ENCODE assay signal across 21 mouse cellular contexts in genomic region chr9:52165076-52165705, GRCm38 (mm10). TPM values are rescaled to one million over a fixed set of nuclear protein-coding genes. Genes with fewer than 3 reads are reported as not detected.
DNase-seq lines count a peak whose midpoint lies in the region; ATAC-seq and TF ChIP-seq lines count a peak whose summit lies in the region.
"Had no signal": no experiment of that assay in that cellular context is flagged by ENCODE, and none has a peak within 500 bp of the region (broad histone marks: within the 10 kb centered on the region; RNA-seq: fewer than 3 reads in every experiment).

No protein-coding gene starts in this region.

- no peaks in the 10 kb centered on the region for H3K36me3 ChIP-seq in forebrain, postnatal 0 days (ENCODE audit: insufficient read depth)
- H3K36me3 ChIP-seq in forebrain, embryonic 11.5 days (ENCODE audit: control insufficient read depth, insufficient read depth, low read length): no peaks in the 10 kb centered on the region
- H3K36me3 ChIP-seq in liver, adult 2 months (ENCODE audit: control insufficient read depth, insufficient read depth, low read length): no peaks in the 10 kb centered on the region
- no peaks in the 10 kb centered on the region for H3K36me3 ChIP-seq in liver, embryonic 11.5 days (ENCODE audit: control insufficient read depth, insufficient read depth, low read length)
- H3K36me3 ChIP-seq in lung, postnatal 0 days (ENCODE audit: insufficient read depth, low read length): no peaks in the 10 kb centered on the region
- H3K36me3 ChIP-seq: embryonic facial prominence, embryonic 15.5 days; intestine, embryonic 15.5 days; liver, embryonic 13.5 days had no signal

- no peak for TF ChIP-seq EP300 in lung, postnatal 0 days (IDR thresholded peaks at IDR 0.05)

- DNase-seq in forebrain, postnatal 0 days: no peak
- no peak for DNase-seq in forebrain, embryonic 11.5 days (ENCODE audit: low spot score)
- peak; percentile 64 for DNase-seq in liver, adult 2 months (ENCODE audit: extremely low read depth, low read depth, low spot score)
- DNase-seq in liver, embryonic 11.5 days (ENCODE audit: low spot score): no peak
- peak; percentile 67 for DNase-seq in kidney, adult 9 months
- DNase-seq in kidney, postnatal 4 days: peak; percentile 29 to 39
- DNase-seq in lung, postnatal 0 days (ENCODE audit: low spot score): no peak
- DNase-seq: cerebellum, adult 2 months; gastrocnemius, adult 2 months; heart, postnatal 4 days; layer of hippocampus, postnatal 36 days; liver, embryonic 13.5 days; lung, embryonic 14.5 days; thymus, postnatal 14 days had no signal

- peaks cover 11% of the 10 kb centered on the region; the same call in 1 of the 2 replicates for H3K4me1 ChIP-seq in forebrain, postnatal 0 days (ENCODE audit: insufficient read depth)
- 0 out of 2 replicates have a peak, but pooled peaks cover 2% of the 10 kb centered on the region for H3K4me1 ChIP-seq in forebrain, embryonic 11.5 days (replicated peaks; ENCODE audit: control insufficient read depth, insufficient read depth, low read length)
- peaks cover 15% of the 10 kb centered on the region; the same call in 1 of the 2 replicates for H3K4me1 ChIP-seq in liver, adult 2 months (ENCODE audit: control insufficient read depth, insufficient read depth, low read length)
- peaks cover 8% of the 10 kb centered on the region for H3K4me1 ChIP-seq in liver, embryonic 11.5 days (replicated peaks; ENCODE audit: control insufficient read depth, insufficient read depth, low read length)
- H3K4me1 ChIP-seq in lung, postnatal 0 days (ENCODE audit: insufficient read depth, low read depth, low read length): peaks cover 6% of the 10 kb centered on the region; the same call in 1 of the 2 replicates

- H3K79me2 ChIP-seq in liver, adult 2 months (ENCODE audit: control insufficient read depth, insufficient read depth, low read length): peaks cover 16% of the 10 kb centered on the region

- no peak for TF ChIP-seq POLR2A in liver, adult 2 months (IDR thresholded peaks at IDR 0.05; ENCODE audit: extremely low read depth, insufficient read depth, low read length)

- H3K4me2 ChIP-seq in forebrain, postnatal 0 days (ENCODE audit: low read depth): 0 out of 2 replicates have a peak overlapping the region, but pooled peaks have one; percentile 13
- no peak overlapping the region for H3K4me2 ChIP-seq in forebrain, embryonic 11.5 days (ENCODE audit: low read depth, low read length, severe bottlenecking)
- no peak overlapping the region for H3K4me2 ChIP-seq in liver, embryonic 11.5 days
- no peak overlapping the region for H3K4me2 ChIP-seq in lung, postnatal 0 days (replicated peaks; ENCODE audit: low read depth, low read length)
- H3K4me2 ChIP-seq: embryonic facial prominence, embryonic 15.5 days; intestine, embryonic 15.5 days; liver, embryonic 13.5 days; lung, embryonic 14.5 days had no signal

- no peak for TF ChIP-seq CTCF in forebrain, postnatal 0 days (IDR thresholded peaks at IDR 0.05; ENCODE audit: low read depth)
- TF ChIP-seq CTCF in liver, adult 2 months (IDR thresholded peaks at IDR 0.05; ENCODE audit: low read depth, low read length): no peak
- no peak for TF ChIP-seq CTCF in lung, postnatal 0 days (IDR thresholded peaks at IDR 0.05)

- H3K27ac ChIP-seq in forebrain, postnatal 0 days (ENCODE audit: low read depth, low read length): no peak overlapping the region
- H3K27ac ChIP-seq in forebrain, embryonic 11.5 days (ENCODE audit: low read depth, low read length): no peak overlapping the region
- H3K27ac ChIP-seq in liver, adult 2 months (replicated peaks; ENCODE audit: insufficient read depth, low read depth, low read length): peak overlapping the region; percentile 42; the same call in 1 of the 2 replicates
- no peak overlapping the region for H3K27ac ChIP-seq in liver, embryonic 11.5 days (ENCODE audit: low read depth, low read length)
- H3K27ac ChIP-seq in lung, postnatal 0 days (ENCODE audit: low read length): no peak overlapping the region
- H3K27ac ChIP-seq: embryonic facial prominence, embryonic 15.5 days; gastrocnemius, adult 2 months; heart, embryonic 10.5 days; hindbrain, embryonic 15.5 days; intestine, embryonic 15.5 days; liver, embryonic 13.5 days had no signal

- WGBS in forebrain, postnatal 0 days: 77% methylated on average over 13 of the region's 13 CpGs
- 87% methylated on average over 13 of the region's 13 CpGs for WGBS in forebrain, embryonic 11.5 days
- WGBS in liver, adult 2 months: 27% methylated on average over 13 of the region's 13 CpGs
- WGBS in liver, embryonic 11.5 days: 83% methylated on average over 13 of the region's 13 CpGs
- 81% methylated on average over 13 of the region's 13 CpGs for WGBS in lung, postnatal 0 days

- H3K4me3 ChIP-seq in forebrain, postnatal 0 days (ENCODE audit: low read depth, low read length): no peak overlapping the region
- no peak overlapping the region for H3K4me3 ChIP-seq in forebrain, embryonic 11.5 days (ENCODE audit: low read depth, low read length)
- H3K4me3 ChIP-seq in liver, adult 2 months (ENCODE audit: insufficient read depth, low read depth, low read length): no peak overlapping the region
- no peak overlapping the region for H3K4me3 ChIP-seq in liver, embryonic 11.5 days (ENCODE audit: low read depth, low read length)
- no peak overlapping the region for H3K4me3 ChIP-seq in lung, postnatal 0 days (ENCODE audit: low read depth, low read length)
- H3K4me3 ChIP-seq: embryonic facial prominence, embryonic 15.5 days; gastrocnemius, adult 2 months; heart, embryonic 10.5 days; hindbrain, embryonic 15.5 days; intestine, embryonic 15.5 days; liver, embryonic 13.5 days; myocyte had no signal

- H3K27me3 ChIP-seq in forebrain, postnatal 0 days (ENCODE audit: insufficient read depth, low read length): no peaks in the 10 kb centered on the region
- no peaks in the 10 kb centered on the region for H3K27me3 ChIP-seq in forebrain, embryonic 11.5 days (ENCODE audit: control insufficient read depth, insufficient read depth, low read length)
- H3K27me3 ChIP-seq in liver, adult 2 months (ENCODE audit: control insufficient read depth, insufficient read depth, low read length): no peaks in the 10 kb centered on the region
- H3K27me3 ChIP-seq in liver, embryonic 11.5 days (replicated peaks; ENCODE audit: control insufficient read depth, insufficient read depth, low read length): peaks cover 11% of the 10 kb centered on the region
- H3K27me3 ChIP-seq in lung, postnatal 0 days (replicated peaks; ENCODE audit: insufficient read depth, low read length): no peaks in the 10 kb centered on the region
- H3K27me3 ChIP-seq: embryonic facial prominence, embryonic 15.5 days; hindbrain, embryonic 15.5 days; intestine, embryonic 15.5 days had no signal

- H3K9ac ChIP-seq in forebrain, postnatal 0 days: no peak overlapping the region
- no peak overlapping the region for H3K9ac ChIP-seq in forebrain, embryonic 11.5 days (ENCODE audit: low read length)
- H3K9ac ChIP-seq in liver, adult 2 months (ENCODE audit: low read depth, low read length): no peak overlapping the region
- H3K9ac ChIP-seq in liver, embryonic 11.5 days (ENCODE audit: low read depth, low read length): no peak overlapping the region
- no peak overlapping the region for H3K9ac ChIP-seq in lung, postnatal 0 days (replicated peaks; ENCODE audit: low read depth)
- H3K9ac ChIP-seq: embryonic facial prominence, embryonic 15.5 days; hindbrain, embryonic 15.5 days; intestine, embryonic 15.5 days; liver, embryonic 13.5 days; lung, embryonic 14.5 days had no signal

- H3K9me3 ChIP-seq in forebrain, postnatal 0 days (ENCODE audit: low read length): no peaks in the 10 kb centered on the region
- H3K9me3 ChIP-seq in forebrain, embryonic 11.5 days (ENCODE audit: control insufficient read depth, low read length): no peaks in the 10 kb centered on the region; the same call in 1 of the 2 replicates
- 0 out of 2 replicates have a peak, but pooled peaks cover 4% of the 10 kb centered on the region for H3K9me3 ChIP-seq in liver, embryonic 11.5 days (ENCODE audit: control insufficient read depth, low read length)
- no peaks in the 10 kb centered on the region for H3K9me3 ChIP-seq in lung, postnatal 0 days (ENCODE audit: low read length)
- H3K9me3 ChIP-seq: embryonic facial prominence, embryonic 15.5 days; heart, embryonic 10.5 days; hindbrain, embryonic 15.5 days; intestine, embryonic 15.5 days; liver, embryonic 13.5 days had no signal

- ATAC-seq in forebrain, postnatal 0 days: no peak
- ATAC-seq in forebrain, embryonic 11.5 days (replicated peaks; ENCODE audit: low FRiP score): no peak
- no peak for ATAC-seq in liver, embryonic 11.5 days (replicated peaks; ENCODE audit: low FRiP score)
- ATAC-seq in lung, postnatal 0 days: no peak
- ATAC-seq: activated CD4-positive, CD25-positive, alpha-beta regulatory T cell, adult 4 months; intestine, embryonic 15.5 days; midbrain, embryonic 16.5 days had no signal

RNA-seq across cellular contexts. Expression of gene Zc3h12c, which starts 3.2 kb away (rescaled TPM):
- total RNA-seq in forebrain, postnatal 0 days (2014; rRNA removed): 12.1 and 18.5 TPM in 2 replicates
- polyA plus RNA-seq in forebrain, postnatal 0 days (2015; fragmentation: Nextera tagmentation; extraction: Ambion mirVana): 3.0 and 3.2 TPM in 2 replicates
- polyA plus RNA-seq in forebrain, embryonic 11.5 days (2014; fragmentation: Nextera tagmentation; extraction: Ambion mirVana): 11.8 and 12.6 TPM in 2 replicates
- 4.5 and 6.0 TPM in 2 replicates for total RNA-seq in liver, adult 2 months (2014; rRNA removed)
- 0.98 and 1.1 TPM in 2 replicates for polyA plus RNA-seq in liver, adult 2 months (2012; rRNA removed)
- 1.6 and 1.7 TPM in 2 replicates for polyA plus RNA-seq in liver, embryonic 11.5 days (2014; fragmentation: Nextera tagmentation; extraction: Ambion mirVana)
- 2.0 and 2.3 TPM in 2 replicates for polyA plus RNA-seq in lung, postnatal 0 days (2015; fragmentation: Nextera tagmentation; extraction: Ambion mirVana)

Comparison
In these comparisons a context has a peak if more than half of its experiments do, and no peak if none do; other contexts are left out.
1. DNase-seq: peak in liver, adult 2 months (single experiment), kidney, adult 9 months (single experiment) and kidney, postnatal 4 days (2 of 2); none in forebrain, postnatal 0 days (single experiment), forebrain, embryonic 11.5 days (single experiment), liver, embryonic 11.5 days (single experiment) and lung, postnatal 0 days (single experiment).